Mouse (Mus musculus): ENCODE data around the gene Tekt4. TPM values are rescaled to one million over a fixed set of nuclear protein-coding genes. Genes with fewer than 3 reads are reported as not detected.
A peak's percentile ranks its signal among the peaks of the same experiment; 100 is the strongest.

The Tekt4 gene
- polyA plus RNA-seq, 1 experiment, result 1.1 TPM

GRCm38 (mm10) chr17:25468301-25468700 lies 13.9 kb downstream of the Tekt4 start:
- Histone ChIP-seq H3K4me3 (ENCODE audit: insufficient read depth, low read length) (no peak overlapping the region), H3K4me1 (ENCODE audit: control insufficient read depth, insufficient read depth, low read length) (no peaks in the 10 kb centered on the region), H3K27ac (ENCODE audit: insufficient read depth, low read length) (no peak overlapping the region)
- TF ChIP-seq POLR2A (IDR thresholded peaks at IDR 0.05; ENCODE audit: extremely low read depth, insufficient read depth, low read length) (no peak), CTCF (IDR thresholded peaks at IDR 0.05; ENCODE audit: extremely low read depth, insufficient read depth, low read length) (no peak)

- TF ChIP-seq POLR2A (IDR thresholded peaks at IDR 0.05; ENCODE audit: extremely low read depth, insufficient read depth, low read length) (no peak), CTCF (IDR thresholded peaks at IDR 0.05; ENCODE audit: extremely low read depth, insufficient read depth, low read length) (peak; percentile 99)
- H3K27ac ChIP-seq (ENCODE audit: insufficient read depth, low read length), result no peak overlapping the region
- no peak overlapping the region for H3K4me3 ChIP-seq (ENCODE audit: insufficient read depth, low read length)
- H3K4me1 ChIP-seq (ENCODE audit: control insufficient read depth, insufficient read depth, low read length), result no peaks in the 10 kb centered on the region
Observed at GRCm38 (mm10) chr17:25469798-25470197, 15.4 kb downstream of the Tekt4 start.

GRCm38 (mm10) chr17:25471418-25471817 lies 17.0 kb downstream of the Tekt4 start:
- peak overlapping the region; percentile 26 for H3K4me3 ChIP-seq (ENCODE audit: insufficient read depth, low read length)
- TF ChIP-seq CTCF (IDR thresholded peaks at IDR 0.05; ENCODE audit: extremely low read depth, insufficient read depth, low read length), result no peak
- TF ChIP-seq POLR2A (IDR thresholded peaks at IDR 0.05; ENCODE audit: extremely low read depth, insufficient read depth, low read length), result no peak
- no peaks in the 10 kb centered on the region for H3K4me1 ChIP-seq (ENCODE audit: control insufficient read depth, insufficient read depth, low read length)
- no peak overlapping the region for H3K27ac ChIP-seq (ENCODE audit: insufficient read depth, low read length)

GRCm38 (mm10) chr17:25472044-25472443 lies 17.6 kb downstream of the Tekt4 start:
- Histone ChIP-seq H3K4me3 (ENCODE audit: insufficient read depth, low read length) (peak overlapping the region; percentile 26), H3K4me1 (ENCODE audit: control insufficient read depth, insufficient read depth, low read length) (no peaks in the 10 kb centered on the region), H3K27ac (ENCODE audit: insufficient read depth, low read length) (no peak overlapping the region)
- TF ChIP-seq CTCF (IDR thresholded peaks at IDR 0.05; ENCODE audit: extremely low read depth, insufficient read depth, low read length) (no peak), POLR2A (IDR thresholded peaks at IDR 0.05; ENCODE audit: extremely low read depth, insufficient read depth, low read length) (no peak)

- Histone ChIP-seq H3K4me1 (ENCODE audit: control insufficient read depth, insufficient read depth, low read length) (no peaks in the 10 kb centered on the region), H3K4me3 (ENCODE audit: insufficient read depth, low read length) (peak overlapping the region; percentile 28), H3K27ac (ENCODE audit: insufficient read depth, low read length) (no peak overlapping the region)
- no peak for TF ChIP-seq POLR2A (IDR thresholded peaks at IDR 0.05; ENCODE audit: extremely low read depth, insufficient read depth, low read length)
- TF ChIP-seq CTCF (IDR thresholded peaks at IDR 0.05; ENCODE audit: extremely low read depth, insufficient read depth, low read length), result peak; percentile 78
Observed at GRCm38 (mm10) chr17:25474330-25475077, 20.1 kb downstream of the Tekt4 start.

- TF ChIP-seq POLR2A (IDR thresholded peaks at IDR 0.05; ENCODE audit: extremely low read depth, insufficient read depth, low read length), result no peak
- TF ChIP-seq CTCF (IDR thresholded peaks at IDR 0.05; ENCODE audit: extremely low read depth, insufficient read depth, low read length), result peak; percentile 76
- Histone ChIP-seq H3K4me1 (ENCODE audit: control insufficient read depth, insufficient read depth, low read length) (no peaks in the 10 kb centered on the region), H3K4me3 (ENCODE audit: insufficient read depth, low read length) (no peak overlapping the region), H3K27ac (ENCODE audit: insufficient read depth, low read length) (no peak overlapping the region)
Observed at GRCm38 (mm10) chr17:25475946-25476744, 21.7 kb downstream of the Tekt4 start.

- Histone ChIP-seq H3K27ac (ENCODE audit: insufficient read depth, low read length) (no peak overlapping the region), H3K4me1 (ENCODE audit: control insufficient read depth, insufficient read depth, low read length) (no peaks in the 10 kb centered on the region), H3K4me3 (ENCODE audit: insufficient read depth, low read length) (no peak overlapping the region)
- TF ChIP-seq CTCF (IDR thresholded peaks at IDR 0.05; ENCODE audit: extremely low read depth, insufficient read depth, low read length) (no peak), POLR2A (IDR thresholded peaks at IDR 0.05; ENCODE audit: extremely low read depth, insufficient read depth, low read length) (no peak)
Observed at GRCm38 (mm10) chr17:25480152-25480551, 25.7 kb downstream of the Tekt4 start.

- Histone ChIP-seq H3K27ac (ENCODE audit: insufficient read depth, low read length) (no peak overlapping the region), H3K4me3 (ENCODE audit: insufficient read depth, low read length) (no peak overlapping the region), H3K4me1 (ENCODE audit: control insufficient read depth, insufficient read depth, low read length) (no peaks in the 10 kb centered on the region)
- TF ChIP-seq POLR2A (IDR thresholded peaks at IDR 0.05; ENCODE audit: extremely low read depth, insufficient read depth, low read length) (no peak), CTCF (IDR thresholded peaks at IDR 0.05; ENCODE audit: extremely low read depth, insufficient read depth, low read length) (no peak)
Observed at GRCm38 (mm10) chr17:25480820-25481219, 26.4 kb downstream of the Tekt4 start.

GRCm38 (mm10) chr17:25482092-25482491 lies 27.7 kb downstream of the Tekt4 start:
- no peak overlapping the region for H3K4me3 ChIP-seq (ENCODE audit: insufficient read depth, low read length)
- H3K4me1 ChIP-seq (ENCODE audit: control insufficient read depth, insufficient read depth, low read length), result no peaks in the 10 kb centered on the region
- TF ChIP-seq CTCF (IDR thresholded peaks at IDR 0.05; ENCODE audit: extremely low read depth, insufficient read depth, low read length), result no peak
- no peak for TF ChIP-seq POLR2A (IDR thresholded peaks at IDR 0.05; ENCODE audit: extremely low read depth, insufficient read depth, low read length)
- no peak overlapping the region for H3K27ac ChIP-seq (ENCODE audit: insufficient read depth, low read length)

All from cortical plate, adult 2 months (tissue).